In genomic region chr16:79590891-79591290, GRCm38 (mm10) we compare ENCODE assay signal across 23 mouse cellular contexts.
DNase-seq lines count a peak whose midpoint lies in the region; ATAC-seq lines count a peak whose summit lies in the region.
"Had no signal": no experiment of that assay in that cellular context is flagged by ENCODE, and none has a peak within 500 bp of the region (broad histone marks: within the 10 kb centered on the region; RNA-seq: fewer than 3 reads in every experiment).

No protein-coding gene starts in this region.

- 0 out of 2 replicates have a peak, but pooled peaks have one; percentile 55 for ATAC-seq in heart, embryonic 11.5 days (replicated peaks; ENCODE audit: insufficient number of reproducible peaks, low FRiP score, low TSS enrichment)
- ATAC-seq in heart, embryonic 12.5 days (ENCODE audit: insufficient number of reproducible peaks, low FRiP score) = no peak
- no peak for ATAC-seq in liver, embryonic 11.5 days (replicated peaks; ENCODE audit: low FRiP score)
- ATAC-seq: activated CD4-positive, CD25-positive, alpha-beta regulatory T cell, adult 4 months; CD4-positive, CD25-positive, alpha-beta regulatory T cell, adult 4 months; forebrain, embryonic 13.5 days; forebrain, postnatal 0 days; intestine, embryonic 15.5 days; Patski had no signal

- no peak overlapping the region for H3K4me2 ChIP-seq in heart, embryonic 11.5 days
- H3K4me2 ChIP-seq in heart, embryonic 12.5 days = no peak overlapping the region
- H3K4me2 ChIP-seq in liver, embryonic 11.5 days = no peak overlapping the region
- H3K4me2 ChIP-seq: embryonic facial prominence, embryonic 12.5 days; forebrain, embryonic 13.5 days; hindbrain, embryonic 14.5 days; intestine, embryonic 15.5 days had no signal

- no peaks in the 10 kb centered on the region for H3K4me1 ChIP-seq in heart, embryonic 11.5 days (ENCODE audit: control insufficient read depth, insufficient read depth, low read length)
- H3K4me1 ChIP-seq in heart, embryonic 12.5 days (replicated peaks) = no peaks in the 10 kb centered on the region; the same call in 1 of the 2 replicates
- H3K4me1 ChIP-seq in liver, embryonic 11.5 days (replicated peaks; ENCODE audit: control insufficient read depth, insufficient read depth, low read length) = no peaks in the 10 kb centered on the region
- H3K4me1 ChIP-seq: embryonic facial prominence, embryonic 12.5 days; forebrain, embryonic 13.5 days; heart, embryonic 10.5 days; hindbrain, embryonic 10.5 days; intestine, embryonic 15.5 days had no signal

- no peak overlapping the region for H3K9ac ChIP-seq in heart, embryonic 11.5 days (ENCODE audit: low read depth, low read length)
- no peak overlapping the region for H3K9ac ChIP-seq in heart, embryonic 12.5 days
- H3K9ac ChIP-seq in liver, embryonic 11.5 days (ENCODE audit: low read depth, low read length) = no peak overlapping the region
- H3K9ac ChIP-seq: embryonic facial prominence, embryonic 12.5 days; forebrain, embryonic 13.5 days; forebrain, postnatal 0 days; hindbrain, embryonic 14.5 days; intestine, embryonic 15.5 days had no signal

- no peaks in the 10 kb centered on the region for H3K9me3 ChIP-seq in heart, embryonic 11.5 days (replicated peaks; ENCODE audit: control insufficient read depth, low read length)
- H3K9me3 ChIP-seq in heart, embryonic 12.5 days (replicated peaks) = no peaks in the 10 kb centered on the region
- H3K9me3 ChIP-seq in liver, embryonic 11.5 days (ENCODE audit: control insufficient read depth, low read length) = no peaks in the 10 kb centered on the region
- H3K9me3 ChIP-seq: embryonic facial prominence, embryonic 12.5 days; forebrain, embryonic 13.5 days; G1E; heart, embryonic 10.5 days; hindbrain, embryonic 10.5 days; intestine, embryonic 15.5 days had no signal

- 53% methylated on average over 3 of the region's 3 CpGs for WGBS in heart, embryonic 11.5 days (ENCODE audit: insufficient replicate concordance)
- WGBS in heart, embryonic 12.5 days = 40% methylated on average over 3 of the region's 3 CpGs
- WGBS in liver, embryonic 11.5 days = 52% methylated on average over 3 of the region's 3 CpGs

- DNase-seq in 3T3-L1 (ENCODE audit: low read depth, low spot score) = peak; percentile 98
- DNase-seq in adipocyte (ENCODE audit: low spot score) = peak; percentile 64
- no peak for DNase-seq in c-Kit-positive CD71-positive TER-119-positive erythroid progenitor cells, embryonic 14.5 days (ENCODE audit: low spot score)
- DNase-seq in frontal cortex, postnatal 14 days (ENCODE audit: low spot score in 2 of 2) = no peak
- no peak for DNase-seq in liver, embryonic 11.5 days (ENCODE audit: low spot score)
- DNase-seq: adrenal gland, adult 2 months; cerebellum, adult 11-12 months; cerebellum, adult 9-10 months; cerebellum, postnatal 25 days; forebrain, postnatal 0 days; heart, adult 18-20 months had no signal

- no peak overlapping the region for H3K27ac ChIP-seq in heart, embryonic 11.5 days (ENCODE audit: low read depth, low read length)
- no peak overlapping the region for H3K27ac ChIP-seq in heart, embryonic 12.5 days (ENCODE audit: poor library complexity, severe bottlenecking)
- no peak overlapping the region for H3K27ac ChIP-seq in liver, embryonic 11.5 days (ENCODE audit: low read depth, low read length)
- H3K27ac ChIP-seq: embryonic facial prominence, embryonic 12.5 days; forebrain, embryonic 13.5 days; heart, embryonic 10.5 days; hindbrain, embryonic 10.5 days; hindbrain, embryonic 14.5 days; intestine, embryonic 15.5 days had no signal

- H3K4me3 ChIP-seq in heart, embryonic 11.5 days (ENCODE audit: low read depth, low read length) = no peak overlapping the region
- no peak overlapping the region for H3K4me3 ChIP-seq in heart, embryonic 12.5 days
- no peak overlapping the region for H3K4me3 ChIP-seq in liver, embryonic 11.5 days (ENCODE audit: low read depth, low read length)
- H3K4me3 ChIP-seq: embryonic facial prominence, embryonic 12.5 days; forebrain, embryonic 13.5 days; heart, embryonic 10.5 days; hindbrain, embryonic 10.5 days; intestine, embryonic 15.5 days had no signal

- H3K36me3 ChIP-seq in heart, embryonic 11.5 days (ENCODE audit: control insufficient read depth, insufficient read depth, low read length) = no peaks in the 10 kb centered on the region
- no peaks in the 10 kb centered on the region for H3K36me3 ChIP-seq in heart, embryonic 12.5 days
- H3K36me3 ChIP-seq in liver, embryonic 11.5 days (ENCODE audit: control insufficient read depth, insufficient read depth, low read length) = no peaks in the 10 kb centered on the region
- H3K36me3 ChIP-seq: embryonic facial prominence, embryonic 12.5 days; G1E; heart, embryonic 10.5 days; hindbrain, embryonic 10.5 days; intestine, embryonic 15.5 days had no signal

- no peaks in the 10 kb centered on the region for H3K27me3 ChIP-seq in heart, embryonic 11.5 days (ENCODE audit: control insufficient read depth, insufficient read depth, low read length)
- no peaks in the 10 kb centered on the region for H3K27me3 ChIP-seq in heart, embryonic 12.5 days (replicated peaks)
- no peaks in the 10 kb centered on the region for H3K27me3 ChIP-seq in liver, embryonic 11.5 days (replicated peaks; ENCODE audit: control insufficient read depth, insufficient read depth, low read length)
- H3K27me3 ChIP-seq: embryonic facial prominence, embryonic 12.5 days; forebrain, embryonic 13.5 days; intestine, embryonic 15.5 days; Patski had no signal

Comparison
In these comparisons a context has a peak if more than half of its experiments do, and no peak if none do; other contexts are left out.
1. DNase-seq: peak in 3T3-L1 (single experiment) and adipocyte (single experiment); none in c-Kit-positive CD71-positive TER-119-positive erythroid progenitor cells, embryonic 14.5 days (single experiment), frontal cortex, postnatal 14 days (0 of 2) and liver, embryonic 11.5 days (single experiment).